Mouse (Mus musculus): ENCODE measurements at regions not wholly inside any gene's neighbourhood (a gene's known extent, or its start where the extent isn't known, plus 50 kb on each side); places are given as distances from the start of the nearest gene placed in this dataset.

DNA sequence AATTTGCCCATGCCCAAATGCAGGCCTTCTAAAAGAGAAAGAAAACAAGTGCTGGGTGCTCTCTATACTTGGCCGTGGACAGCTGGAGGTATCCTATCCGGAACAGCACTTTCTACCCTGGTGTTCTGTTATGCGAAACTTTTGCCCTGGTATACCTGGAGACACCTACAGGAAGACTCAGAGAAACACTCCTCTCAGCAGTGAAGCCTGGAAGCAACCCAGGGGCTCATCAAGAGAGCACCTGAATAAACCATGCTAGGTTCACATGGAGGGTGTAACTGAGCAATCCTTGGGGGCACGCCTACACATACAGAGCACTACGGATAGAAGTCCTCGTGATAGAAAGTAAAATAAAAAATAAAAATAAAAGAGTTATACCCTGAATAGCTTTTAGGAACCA is 178.4 kb downstream of the Nrp2 start:
- TF ChIP-seq CTCF (IDR thresholded peaks at IDR 0.05) (no peak), EP300 (IDR thresholded peaks at IDR 0.05) (no peak)
